Mouse (Mus musculus) heart, postnatal 0 days (tissue): ENCODE measurements around the gene Cdh13. TPM values are rescaled to one million over a fixed set of nuclear protein-coding genes. Genes with fewer than 3 reads are reported as not detected.

Experiments
- ATAC-seq: fragments of 200-750 bp; cut with Nextera tagmentation; 2 replicates; pipeline ENCODE4 v1.8.0; 2017; ENCODE audit warnings: low read depth, moderate number of reproducible peaks, moderate library complexity; ENCODE audit not compliant: insufficient read depth
- DNase-seq: peaks from one replicate; pipeline ENCODE4 v3.0.0-alpha.2; 2016; ENCODE audit warnings: low spot score
- H3K27ac ChIP-seq: fragments of 300-500 bp; sonication (generic); 2 replicates; pipeline ENCODE4 v1.5.1; 2014; ENCODE audit warnings: low read depth, mild to moderate bottlenecking
- H3K27me3 ChIP-seq: fragments of 300-500 bp; sonication (generic); 2 replicates; pipeline ENCODE4 v1.6.1; 2014; ENCODE audit warnings: low read length, mixed read lengths; ENCODE audit not compliant: control insufficient read depth, insufficient read depth
- H3K36me3 ChIP-seq: fragments of 300-500 bp; sonication (generic); replicated peaks from 2 replicates; pipeline ENCODE4 v1.6.1; 2014; ENCODE audit warnings: low read length, mixed read lengths; ENCODE audit not compliant: control insufficient read depth, insufficient read depth
- H3K4me1 ChIP-seq: fragments of 300-500 bp; sonication (generic); 2 replicates; pipeline ENCODE4 v1.6.1; 2014; ENCODE audit warnings: antibody characterized with exemption; ENCODE audit not compliant: control insufficient read depth, insufficient read depth
- H3K4me2 ChIP-seq: fragments of 300-500 bp; sonication (generic); 2 replicates; pipeline ENCODE4 v1.6.1; 2014; ENCODE audit warnings: low read depth, mild to moderate bottlenecking, low read length, moderate library complexity
- H3K4me3 ChIP-seq: fragments of 300-500 bp; sonication (generic); 2 replicates; pipeline ENCODE4 v1.5.1; 2014; ENCODE audit warnings: low read depth, low read length
- H3K9ac ChIP-seq: fragments of 300-500 bp; sonication (generic); replicated peaks from 2 replicates; pipeline ENCODE4 v1.6.1; 2014; ENCODE audit warnings: low read depth, low read length, mixed read lengths
- H3K9me3 ChIP-seq: fragments of 300-500 bp; sonication (generic); replicated peaks from 2 replicates; pipeline ENCODE4 v1.6.1; 2016; ENCODE audit warnings: low read length; ENCODE audit not compliant: control insufficient read depth
- CTCF ChIP-seq: IDR thresholded peaks from 2 replicates; pipeline ENCODE4 v1.5.1; 2016; ENCODE audit warnings: antibody characterized with exemption, control low read depth, low read depth
- EP300 ChIP-seq: IDR thresholded peaks from 2 replicates; pipeline ENCODE4 v1.6.1; 2016; ENCODE audit warnings: antibody characterized with exemption, low read depth
- WGBS: fragments of 180-500 bp; shearing (Covaris S2); extraction: QIAGEN DNeasy Blood & Tissue Kit; methylation state at CpG from one replicate; pipeline ENCODE4 v1.1.7; 2014; 5-methylcytosine and 5-hydroxymethylcytosine counted together
- polyA plus RNA-seq: library from polyadenylated mRNA; unstranded; fragments of >200 nt; fragmentation: Nextera tagmentation; extraction: Ambion mirVana; gene quantifications from 2 replicates; pipeline ENCODE4 v1.2.1, GENCODE M21; 2015
- total RNA-seq: library from RNA; depleted of rRNA; stranded (reverse); fragments of >200 nt; gene quantifications from 2 replicates; pipeline ENCODE4 v1.2.3, GENCODE M21; 2014; ENCODE audit warnings: low replicate concordance

The Cdh13 gene
- total and polyA plus RNA-seq, 2 experiments from 2014 or later = 109 to 136 TPM

- H3K4me3 ChIP-seq = no peak overlapping the region
- H3K4me2 ChIP-seq = no peak overlapping the region
- H3K9ac ChIP-seq = no peak overlapping the region
- H3K27me3 ChIP-seq = no peaks in the 10 kb centered on the region
- TF ChIP-seq EP300 (no peak), CTCF (peak; percentile 39)
- H3K36me3 ChIP-seq = peaks cover 18% of the 10 kb centered on the region
- no peak for ATAC-seq
- no peaks in the 10 kb centered on the region for H3K4me1 ChIP-seq
- H3K27ac ChIP-seq = no peak overlapping the region
- DNase-seq = no peak
- H3K9me3 ChIP-seq = no peaks in the 10 kb centered on the region
- 34% methylated on average over 3 of the region's 3 CpGs for WGBS
Measured at GRCm38 (mm10) chr8:119311412-119311811, 1027.9 kb downstream of the Cdh13 start.

- ATAC-seq = no peak
Measured at GRCm38 (mm10) chr8:119323215-119323614, 1039.7 kb downstream of the Cdh13 start.

GRCm38 (mm10) chr8:119339546-119339945 lies 1056.0 kb downstream of the Cdh13 start:
- 75% methylated on average over 4 of the region's 4 CpGs for WGBS

More at GRCm38 (mm10) chr8:119323215-119323614, 1039.7 kb downstream of the Cdh13 start:
- no peak for TF ChIP-seq EP300
- no peak for TF ChIP-seq CTCF
- Histone ChIP-seq H3K27ac (no peak overlapping the region), H3K4me3 (no peak overlapping the region), H3K27me3 (no peaks in the 10 kb centered on the region), H3K4me2 (no peak overlapping the region), H3K9ac (no peak overlapping the region), H3K4me1 (no peaks in the 10 kb centered on the region), H3K36me3 (peaks cover 8% of the 10 kb centered on the region; the same call in 1 of the 2 replicates), H3K9me3 (no peaks in the 10 kb centered on the region)
- WGBS = 56% methylated on average over 6 of the region's 6 CpGs
- no peak for DNase-seq

GRCm38 (mm10) chr8:119343606-119344005 lies 1060.1 kb downstream of the Cdh13 start:
- DNase-seq (no peak), ATAC-seq (no peak)
- H3K4me3 ChIP-seq = peak overlapping the region; percentile 93; the same call in 1 of the 2 replicates
- H3K27ac ChIP-seq = no peak overlapping the region
- WGBS = 82% methylated on average over 3 of the region's 3 CpGs
- TF ChIP-seq EP300 (no peak), CTCF (no peak)
- H3K36me3 ChIP-seq = peaks cover 23% of the 10 kb centered on the region
- peaks cover 7% of the 10 kb centered on the region; the same call in 1 of the 2 replicates for H3K4me1 ChIP-seq
- no peak overlapping the region for H3K9ac ChIP-seq
- H3K4me2 ChIP-seq = peak overlapping the region; percentile 96
- H3K27me3 ChIP-seq = no peaks in the 10 kb centered on the region
- H3K9me3 ChIP-seq = 0 out of 2 replicates have a peak, but pooled peaks cover 3% of the 10 kb centered on the region

More at GRCm38 (mm10) chr8:119339546-119339945, 1056.0 kb downstream of the Cdh13 start:
- no peaks in the 10 kb centered on the region for H3K36me3 ChIP-seq
- H3K27me3 ChIP-seq = no peaks in the 10 kb centered on the region
- H3K4me1 ChIP-seq = no peaks in the 10 kb centered on the region
- no peak overlapping the region for H3K9ac ChIP-seq
- DNase-seq (no peak), ATAC-seq (no peak)
- H3K4me3 ChIP-seq = no peak overlapping the region
- H3K4me2 ChIP-seq = no peak overlapping the region
- no peak for TF ChIP-seq CTCF
- no peak for TF ChIP-seq EP300
- H3K9me3 ChIP-seq = 0 out of 2 replicates have a peak, but pooled peaks cover 3% of the 10 kb centered on the region
- no peak overlapping the region for H3K27ac ChIP-seq

GRCm38 (mm10) chr8:119344190-119344856 lies 1060.8 kb downstream of the Cdh13 start, which contains the start of gene Hsbp1:
TSS of gene Hsbp1 (plus strand) at chr8:119344488.
- Histone ChIP-seq H3K4me1 (peaks cover 7% of the 10 kb centered on the region; the same call in 1 of the 2 replicates), H3K4me3 (peak within 1 kb of the TSS; percentile 93), H3K9me3 (no peaks in the 10 kb centered on the region), H3K36me3 (peaks cover 30% of the 10 kb centered on the region), H3K4me2 (peak within 1 kb of the TSS; percentile 96), H3K9ac (peak within 1 kb of the TSS; percentile 96), H3K27me3 (no peaks in the 10 kb centered on the region), H3K27ac (peak within 1 kb of the TSS; percentile 33)
- ATAC-seq = peak; percentile 99
- peak; percentile 94 for DNase-seq
- 3% methylated on average over 52 of the region's 52 CpGs for WGBS
- TF ChIP-seq EP300 (peak; percentile 38; the same call in 1 of the 2 replicates), CTCF (no peak)
